Mouse (Mus musculus) intestine, embryonic 14.5 days (tissue): ENCODE measurements at regions not wholly inside any gene's neighbourhood (a gene's known extent, or its start where the extent isn't known, plus 50 kb on each side); places are given as distances from the start of the nearest gene placed in this dataset.

Source experiments
- ATAC-seq: fragments of 200-750 bp; cut with Nextera tagmentation; replicated peaks from 2 replicates; pipeline ENCODE4 v1.8.0; 2017; ENCODE audit warnings: low read depth, moderate number of reproducible peaks, moderate TSS enrichment, moderate library complexity; ENCODE audit not compliant: low FRiP score, low TSS enrichment
- DNase-seq: peaks from one replicate; pipeline ENCODE4 v3.0.0-alpha.2; 2018; ENCODE audit warnings: low spot score
- H3K27ac ChIP-seq: fragments of 300-500 bp; sonication (generic); 2 replicates; pipeline ENCODE4 v1.5.1; 2014; ENCODE audit warnings: low read depth, mild to moderate bottlenecking, control low read depth
- H3K27me3 ChIP-seq: fragments of 300-500 bp; sonication (generic); replicated peaks from 2 replicates; pipeline ENCODE4 v1.6.1; 2014; ENCODE audit warnings: low read length, control low read depth; ENCODE audit not compliant: control insufficient read depth, insufficient read depth
- H3K36me3 ChIP-seq: fragments of 300-500 bp; sonication (generic); 2 replicates; pipeline ENCODE4 v1.6.1; 2014; ENCODE audit warnings: low read length, control low read depth; ENCODE audit not compliant: control insufficient read depth, insufficient read depth
- H3K4me1 ChIP-seq: fragments of 300-500 bp; sonication (generic); replicated peaks from 2 replicates; pipeline ENCODE4 v1.6.1; 2014; ENCODE audit warnings: low read length, control low read depth, mixed read lengths; ENCODE audit not compliant: control insufficient read depth, insufficient read depth
- H3K4me2 ChIP-seq: fragments of 300-500 bp; sonication (generic); 2 replicates; pipeline ENCODE4 v1.6.1; 2014; ENCODE audit warnings: low read length
- H3K4me3 ChIP-seq: fragments of 300-500 bp; sonication (generic); 2 replicates; pipeline ENCODE4 v1.5.1; 2014; ENCODE audit warnings: low read depth, low read length, control low read depth, mixed read lengths
- H3K9ac ChIP-seq: fragments of 300-500 bp; sonication (generic); 2 replicates; pipeline ENCODE4 v1.6.1; 2014; ENCODE audit warnings: mild to moderate bottlenecking, low read length
- H3K9me3 ChIP-seq: fragments of 300-500 bp; sonication (generic); 2 replicates; pipeline ENCODE4 v1.6.1; 2016; ENCODE audit warnings: low read length, control low read depth; ENCODE audit not compliant: control insufficient read depth
- WGBS: fragments of 180-500 bp; shearing (Covaris S2); extraction: QIAGEN DNeasy Blood & Tissue Kit; methylation state at CpG from one replicate; pipeline ENCODE4 v1.1.7; 2014; 5-methylcytosine and 5-hydroxymethylcytosine counted together

GRCm38 (mm10) chr2:133278546-133278945 is 273.4 kb upstream of the Bmp2 start:
- Histone ChIP-seq H3K27ac (no peak overlapping the region), H3K9me3 (no peaks in the 10 kb centered on the region), H3K9ac (no peak overlapping the region), H3K27me3 (no peaks in the 10 kb centered on the region), H3K4me1 (no peaks in the 10 kb centered on the region), H3K4me3 (no peak overlapping the region), H3K36me3 (no peaks in the 10 kb centered on the region), H3K4me2 (no peak overlapping the region)
- 64% methylated on average over 4 of the region's 4 CpGs for WGBS
- ATAC-seq = no peak
- DNase-seq = no peak

- ATAC-seq (no peak), DNase-seq (no peak)
- H3K4me2 ChIP-seq = no peak overlapping the region
- H3K4me1 ChIP-seq = no peaks in the 10 kb centered on the region
- no peaks in the 10 kb centered on the region for H3K9me3 ChIP-seq
- no peaks in the 10 kb centered on the region for H3K36me3 ChIP-seq
- no peak overlapping the region for H3K4me3 ChIP-seq
- no peaks in the 10 kb centered on the region for H3K27me3 ChIP-seq
- H3K9ac ChIP-seq = no peak overlapping the region
- WGBS = 87% methylated on average over 4 of the region's 4 CpGs
- no peak overlapping the region for H3K27ac ChIP-seq
These were observed 272.7 kb upstream of the Bmp2 start for GRCm38 (mm10) chr2:133279275-133279674.

GRCm38 (mm10) chr2:133282692-133283091 is 269.3 kb upstream of the Bmp2 start:
- Histone ChIP-seq H3K9me3 (no peaks in the 10 kb centered on the region), H3K9ac (no peak overlapping the region), H3K27ac (no peak overlapping the region), H3K4me1 (no peaks in the 10 kb centered on the region), H3K27me3 (no peaks in the 10 kb centered on the region), H3K4me2 (no peak overlapping the region), H3K36me3 (no peaks in the 10 kb centered on the region), H3K4me3 (no peak overlapping the region)
- 76% methylated on average over 5 of the region's 5 CpGs for WGBS
- no peak for ATAC-seq
- DNase-seq = no peak

- H3K9me3 ChIP-seq = no peaks in the 10 kb centered on the region
- DNase-seq (no peak), ATAC-seq (no peak)
- no peak overlapping the region for H3K4me2 ChIP-seq
- no peak overlapping the region for H3K4me3 ChIP-seq
- no peaks in the 10 kb centered on the region for H3K4me1 ChIP-seq
- H3K27me3 ChIP-seq = no peaks in the 10 kb centered on the region
- 57% methylated on average over 1 of the region's 1 CpGs for WGBS
- H3K27ac ChIP-seq = no peak overlapping the region
- no peaks in the 10 kb centered on the region for H3K36me3 ChIP-seq
- no peak overlapping the region for H3K9ac ChIP-seq
These were observed 268.2 kb upstream of the Bmp2 start for GRCm38 (mm10) chr2:133283709-133284108.

- WGBS = 74% methylated on average over 7 of the region's 7 CpGs
- ATAC-seq (no peak), DNase-seq (peak; percentile 33)
- H3K27ac ChIP-seq = no peak overlapping the region
- no peak overlapping the region for H3K9ac ChIP-seq
- no peaks in the 10 kb centered on the region for H3K9me3 ChIP-seq
- no peaks in the 10 kb centered on the region for H3K4me1 ChIP-seq
- H3K4me2 ChIP-seq = no peak overlapping the region
- no peaks in the 10 kb centered on the region for H3K36me3 ChIP-seq
- no peaks in the 10 kb centered on the region for H3K27me3 ChIP-seq
- H3K4me3 ChIP-seq = no peak overlapping the region
These were observed 257.8 kb upstream of the Bmp2 start for GRCm38 (mm10) chr2:133294136-133294535.

GRCm38 (mm10) chr2:133305936-133306335 is 246.0 kb upstream of the Bmp2 start:
- Histone ChIP-seq H3K36me3 (no peaks in the 10 kb centered on the region), H3K4me2 (no peak overlapping the region), H3K9me3 (no peaks in the 10 kb centered on the region), H3K27me3 (no peaks in the 10 kb centered on the region), H3K9ac (no peak overlapping the region), H3K4me1 (no peaks in the 10 kb centered on the region), H3K4me3 (no peak overlapping the region), H3K27ac (no peak overlapping the region)
- no peak for DNase-seq
- WGBS = 80% methylated on average over 3 of the region's 3 CpGs
- no peak for ATAC-seq

- H3K27me3 ChIP-seq = no peaks in the 10 kb centered on the region
- ATAC-seq = no peak
- H3K27ac ChIP-seq = no peak overlapping the region
- H3K9me3 ChIP-seq = no peaks in the 10 kb centered on the region
- H3K4me1 ChIP-seq = no peaks in the 10 kb centered on the region
- H3K4me3 ChIP-seq = no peak overlapping the region
- no peak overlapping the region for H3K4me2 ChIP-seq
- WGBS = 57% methylated on average over 1 of the region's 1 CpGs
- H3K9ac ChIP-seq = no peak overlapping the region
- H3K36me3 ChIP-seq = no peaks in the 10 kb centered on the region
- no peak for DNase-seq
These were observed 241.0 kb upstream of the Bmp2 start for GRCm38 (mm10) chr2:133311001-133311400.

- Histone ChIP-seq H3K9ac (no peak overlapping the region), H3K9me3 (no peaks in the 10 kb centered on the region), H3K27me3 (no peaks in the 10 kb centered on the region), H3K4me1 (no peaks in the 10 kb centered on the region), H3K4me2 (no peak overlapping the region), H3K36me3 (no peaks in the 10 kb centered on the region), H3K27ac (no peak overlapping the region), H3K4me3 (no peak overlapping the region)
- no peak for DNase-seq
- WGBS = 63% methylated on average over 6 of the region's 6 CpGs
- no peak for ATAC-seq
These were observed 225.5 kb upstream of the Bmp2 start for GRCm38 (mm10) chr2:133326290-133327050.

- Histone ChIP-seq H3K27me3 (no peaks in the 10 kb centered on the region), H3K4me2 (no peak overlapping the region), H3K9ac (no peak overlapping the region), H3K27ac (no peak overlapping the region), H3K4me1 (no peaks in the 10 kb centered on the region), H3K36me3 (no peaks in the 10 kb centered on the region), H3K9me3 (no peaks in the 10 kb centered on the region), H3K4me3 (no peak overlapping the region)
- DNase-seq (no peak), ATAC-seq (no peak)
- 34% methylated on average over 2 of the region's 2 CpGs for WGBS
These were observed 224.3 kb upstream of the Bmp2 start for GRCm38 (mm10) chr2:133327653-133328052.
